ENCODE assay signal across 10 mouse cellular contexts in genomic region chr7:130206181-130206582, GRCm38 (mm10).
DNase-seq lines count a peak whose midpoint lies in the region; ATAC-seq and TF ChIP-seq lines count a peak whose summit lies in the region.
"Had no signal": no experiment of that assay in that cellular context is flagged by ENCODE, and none has a peak within 500 bp of the region (broad histone marks: within the 10 kb centered on the region; RNA-seq: fewer than 3 reads in every experiment).

No protein-coding gene starts in this region.

- WGBS in forebrain, embryonic 10.5 days, result 24% methylated on average over 6 of the region's 6 CpGs
- WGBS in forebrain, postnatal 0 days, result 12% methylated on average over 6 of the region's 6 CpGs
- 44% methylated on average over 6 of the region's 6 CpGs for WGBS in lung, postnatal 0 days
- WGBS in liver, postnatal 0 days (ENCODE audit: insufficient replicate concordance), result 59% methylated on average over 6 of the region's 6 CpGs

- H3K9ac ChIP-seq in forebrain, postnatal 0 days, result no peak overlapping the region
- H3K9ac ChIP-seq in lung, postnatal 0 days (replicated peaks; ENCODE audit: low read depth), result no peak overlapping the region
- H3K9ac ChIP-seq in liver, postnatal 0 days (replicated peaks), result no peak overlapping the region

- no peak for ATAC-seq in forebrain, postnatal 0 days
- ATAC-seq in lung, postnatal 0 days, result peak; percentile 79
- no peak for ATAC-seq in liver, postnatal 0 days

- peaks cover 46% of the 10 kb centered on the region for H3K36me3 ChIP-seq in forebrain, embryonic 10.5 days (replicated peaks)
- H3K36me3 ChIP-seq in forebrain, postnatal 0 days (ENCODE audit: insufficient read depth), result no peaks in the 10 kb centered on the region
- H3K36me3 ChIP-seq in lung, postnatal 0 days (ENCODE audit: insufficient read depth, low read length), result no peaks in the 10 kb centered on the region
- no peaks in the 10 kb centered on the region for H3K36me3 ChIP-seq in liver, postnatal 0 days (replicated peaks; ENCODE audit: insufficient read depth, low read length)

- H3K4me3 ChIP-seq in forebrain, embryonic 10.5 days, result peak overlapping the region; percentile 4
- no peak overlapping the region for H3K4me3 ChIP-seq in forebrain, postnatal 0 days (ENCODE audit: low read depth, low read length)
- H3K4me3 ChIP-seq in lung, postnatal 0 days (ENCODE audit: low read depth, low read length), result no peak overlapping the region
- no peak overlapping the region for H3K4me3 ChIP-seq in liver, postnatal 0 days (ENCODE audit: low read depth, low read length)

- DNase-seq in forebrain, embryonic 10.5 days (ENCODE audit: extremely low spot score, low spot score), result peak; percentile 35
- no peak for DNase-seq in forebrain, postnatal 0 days
- DNase-seq in ES-CJ7 (ENCODE audit: low read depth, low spot score), result peak; percentile 30
- peak; percentile 54 for DNase-seq in kidney, adult 18-20 months
- DNase-seq in lung, postnatal 0 days (ENCODE audit: low spot score), result peak; percentile 57
- no peak for DNase-seq in liver, postnatal 0 days
- DNase-seq in thymus, postnatal 10 days (ENCODE audit: low spot score in 2 of 2), result no peak
- DNase-seq in MN1 (ENCODE audit: low spot score), result no peak
- DNase-seq: adrenal gland, adult 2 months; thymus, adult 2 months had no signal

- H3K27ac ChIP-seq in forebrain, embryonic 10.5 days, result peak overlapping the region; percentile 73
- no peak overlapping the region for H3K27ac ChIP-seq in forebrain, postnatal 0 days (ENCODE audit: low read depth, low read length)
- peak overlapping the region; percentile 12; the same call in 1 of the 2 replicates for H3K27ac ChIP-seq in lung, postnatal 0 days (ENCODE audit: low read length)
- H3K27ac ChIP-seq in liver, postnatal 0 days (ENCODE audit: low read depth), result no peak overlapping the region

- 0 out of 2 replicates have a peak, but pooled peaks have one; percentile 22 for TF ChIP-seq EP300 in lung, postnatal 0 days (IDR thresholded peaks at IDR 0.05)
- no peak for TF ChIP-seq EP300 in liver, postnatal 0 days (IDR thresholded peaks at IDR 0.05; ENCODE audit: low read depth)

- H3K9me3 ChIP-seq in forebrain, embryonic 10.5 days, result no peaks in the 10 kb centered on the region
- no peaks in the 10 kb centered on the region for H3K9me3 ChIP-seq in forebrain, postnatal 0 days (ENCODE audit: low read length)
- H3K9me3 ChIP-seq in lung, postnatal 0 days (ENCODE audit: low read length), result no peaks in the 10 kb centered on the region
- no peaks in the 10 kb centered on the region for H3K9me3 ChIP-seq in liver, postnatal 0 days (ENCODE audit: low read length)

- H3K4me2 ChIP-seq in forebrain, postnatal 0 days (ENCODE audit: low read depth), result no peak overlapping the region
- H3K4me2 ChIP-seq in lung, postnatal 0 days (replicated peaks; ENCODE audit: low read depth, low read length), result no peak overlapping the region
- no peak overlapping the region for H3K4me2 ChIP-seq in liver, postnatal 0 days (ENCODE audit: low read depth, low read length)

- no peak for TF ChIP-seq CTCF in forebrain, postnatal 0 days (IDR thresholded peaks at IDR 0.05; ENCODE audit: low read depth)
- TF ChIP-seq CTCF in lung, postnatal 0 days (IDR thresholded peaks at IDR 0.05), result no peak
- TF ChIP-seq CTCF in liver, postnatal 0 days (IDR thresholded peaks at IDR 0.05; ENCODE audit: low read depth), result no peak

- peaks cover 67% of the 10 kb centered on the region for H3K4me1 ChIP-seq in forebrain, embryonic 10.5 days
- no peaks in the 10 kb centered on the region for H3K4me1 ChIP-seq in forebrain, postnatal 0 days (ENCODE audit: insufficient read depth)
- H3K4me1 ChIP-seq in lung, postnatal 0 days (ENCODE audit: insufficient read depth, low read depth, low read length), result peaks cover 3% of the 10 kb centered on the region; the same call in 1 of the 2 replicates
- peaks cover 4% of the 10 kb centered on the region; the same call in 1 of the 2 replicates for H3K4me1 ChIP-seq in liver, postnatal 0 days (ENCODE audit: insufficient read depth)

- peaks cover 9% of the 10 kb centered on the region; the same call in 1 of the 2 replicates for H3K27me3 ChIP-seq in forebrain, embryonic 10.5 days (ENCODE audit: poor library complexity, severe bottlenecking)
- no peaks in the 10 kb centered on the region for H3K27me3 ChIP-seq in forebrain, postnatal 0 days (ENCODE audit: insufficient read depth, low read length)
- H3K27me3 ChIP-seq in lung, postnatal 0 days (replicated peaks; ENCODE audit: insufficient read depth, low read length), result no peaks in the 10 kb centered on the region
- no peaks in the 10 kb centered on the region for H3K27me3 ChIP-seq in liver, postnatal 0 days (ENCODE audit: insufficient read depth, low read length)

Comparison
In these comparisons a context has a peak if more than half of its experiments do, and no peak if none do; other contexts are left out.
1. DNase-seq: peak in forebrain, embryonic 10.5 days (single experiment), ES-CJ7 (single experiment), kidney, adult 18-20 months (single experiment) and lung, postnatal 0 days (single experiment); none in forebrain, postnatal 0 days (single experiment), liver, postnatal 0 days (single experiment), thymus, postnatal 10 days (0 of 2) and MN1 (single experiment).
2. H3K27ac ChIP-seq: peak in forebrain, embryonic 10.5 days (single experiment) and lung, postnatal 0 days (single experiment); none in forebrain, postnatal 0 days (single experiment) and liver, postnatal 0 days (single experiment).